ENCODE assay signal across 25 mouse cellular contexts in the genomic region with DNA sequence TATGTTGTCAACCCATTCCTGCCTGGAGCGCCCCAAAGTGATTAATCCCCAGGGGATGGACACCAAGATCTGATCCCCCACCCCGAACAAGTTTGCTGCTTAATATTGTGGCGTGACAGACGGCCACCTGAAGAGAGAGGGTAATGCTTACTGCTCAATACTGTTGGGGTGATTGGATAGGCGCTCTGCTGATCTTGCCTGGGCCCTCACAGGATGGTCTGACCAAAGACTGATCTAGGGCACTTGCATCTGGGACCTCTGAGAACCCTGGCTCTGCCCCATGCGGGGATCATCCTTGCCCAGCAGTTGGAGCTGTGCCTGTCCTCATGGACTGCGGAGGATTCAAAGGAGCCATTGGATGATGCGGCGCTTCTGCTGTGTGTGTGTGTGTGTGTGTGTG.
"Had no signal": no experiment of that assay in that cellular context is flagged by ENCODE, and none has a peak within 500 bp of the region (broad histone marks: within the 10 kb centered on the region; RNA-seq: fewer than 3 reads in every experiment).

No protein-coding gene starts in this region.

- DNase-seq: gastrocnemius, adult 2 months; gastrocnemius, postnatal 10 days; gastrocnemius, postnatal 25 days; heart, adult 18-20 months; heart, postnatal 10 days; heart, postnatal 36 days; kidney, adult 11 months; kidney, adult 2 months; kidney, adult 9 months; kidney, postnatal 14 days; kidney, postnatal 4 days; liver; liver, embryonic 13.5 days had no signal

- H3K4me3 ChIP-seq: gastrocnemius, adult 2 months; heart, embryonic 10.5 days; heart, embryonic 12.5 days; hindbrain, embryonic 13.5 days; hindbrain, embryonic 15.5 days; kidney, embryonic 15.5 days; layer of hippocampus, adult 2 months; left cerebral cortex, adult 2 months; limb, embryonic 10.5 days; limb, embryonic 12.5 days; liver, embryonic 13.5 days; liver, embryonic 15.5 days had no signal

- H3K9me3 ChIP-seq: heart, embryonic 10.5 days; heart, embryonic 12.5 days; hindbrain, embryonic 13.5 days; hindbrain, embryonic 15.5 days; kidney, embryonic 15.5 days; limb, embryonic 10.5 days; limb, embryonic 12.5 days; liver, embryonic 13.5 days; liver, embryonic 15.5 days had no signal

- H3K36me3 ChIP-seq: heart, embryonic 10.5 days; hindbrain, embryonic 13.5 days; hindbrain, embryonic 15.5 days; limb, embryonic 10.5 days; limb, embryonic 12.5 days; liver, embryonic 13.5 days; liver, embryonic 15.5 days had no signal

- H3K27ac ChIP-seq: gastrocnemius, adult 2 months; heart, embryonic 10.5 days; hindbrain, embryonic 13.5 days; hindbrain, embryonic 15.5 days; hindbrain, postnatal 0 days; kidney, embryonic 15.5 days; kidney, postnatal 0 days; layer of hippocampus, adult 2 months; left cerebral cortex, adult 2 months; limb, embryonic 10.5 days; limb, embryonic 12.5 days; liver, embryonic 13.5 days; liver, embryonic 15.5 days had no signal

- H3K27me3 ChIP-seq: heart, embryonic 12.5 days; kidney, embryonic 15.5 days had no signal

- H3K9ac ChIP-seq: heart, embryonic 12.5 days; hindbrain, embryonic 13.5 days; hindbrain, embryonic 15.5 days; kidney, embryonic 15.5 days; limb, embryonic 12.5 days; liver, embryonic 13.5 days; liver, embryonic 15.5 days had no signal
